Mouse (Mus musculus): ENCODE measurements at regions not wholly inside any gene's neighbourhood (a gene's known extent, or its start where the extent isn't known, plus 50 kb on each side); places are given as distances from the start of the nearest gene placed in this dataset.

DNA sequence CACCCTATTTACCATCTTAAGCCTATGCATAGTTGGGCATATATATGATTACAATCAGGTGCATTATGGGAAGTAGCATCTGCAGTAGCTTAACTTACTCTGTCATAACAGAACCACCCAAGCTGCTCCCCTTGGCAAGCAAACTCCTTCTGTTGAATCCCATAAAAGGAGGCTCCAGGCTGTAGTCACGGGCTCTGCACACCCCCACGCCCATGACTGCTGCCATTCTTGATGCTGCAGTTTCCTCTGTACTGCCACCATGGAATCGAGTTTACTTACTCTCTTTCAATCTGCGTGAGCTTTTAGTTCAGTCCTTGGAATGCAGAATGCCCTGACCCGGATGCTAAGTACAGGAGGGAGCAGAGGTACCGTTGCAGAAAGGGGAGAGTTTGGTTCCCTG, 357.4 kb downstream of the Med10 start:
- Histone ChIP-seq H3K36me3 (replicated peaks; ENCODE audit: control insufficient read depth, insufficient read depth) (no peaks in the 10 kb centered on the region), H3K27me3 (ENCODE audit: control insufficient read depth, insufficient read depth, low read length) (no peaks in the 10 kb centered on the region), H3K4me2 (replicated peaks) (no peak overlapping the region), H3K9ac (no peak overlapping the region), H3K4me3 (replicated peaks; ENCODE audit: low read length) (no peak overlapping the region), H3K4me1 (replicated peaks; ENCODE audit: control insufficient read depth, insufficient read depth, low read length) (no peaks in the 10 kb centered on the region; the same call in 1 of the 2 replicates), H3K9me3 (ENCODE audit: control insufficient read depth, low read length) (no peaks in the 10 kb centered on the region), H3K27ac (no peak overlapping the region)
- WGBS: 69% methylated on average over 6 of the region's 6 CpGs
- DNase-seq (ENCODE audit: low spot score) (no peak), ATAC-seq (ENCODE audit: low FRiP score) (no peak)

DNA sequence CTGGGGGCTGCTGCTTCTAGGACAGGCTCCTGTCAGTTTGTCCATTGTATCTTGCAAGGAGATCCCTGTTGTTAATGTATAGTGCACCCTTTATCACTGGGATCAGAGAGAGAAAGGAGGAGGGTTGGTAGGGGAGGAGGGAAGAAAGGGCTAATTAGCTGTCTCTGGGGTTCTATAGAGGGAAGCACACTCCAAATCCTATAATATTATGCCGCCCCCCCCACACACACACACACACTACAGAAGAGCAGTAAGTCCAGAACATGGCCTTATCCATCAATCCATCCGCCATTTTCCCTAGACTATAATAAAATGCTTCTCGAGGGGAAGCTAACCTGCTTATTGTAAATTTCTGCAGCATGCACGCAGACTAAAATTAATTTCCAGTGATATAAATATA, 359.9 kb downstream of the Med10 start:
- Histone ChIP-seq H3K27me3 (ENCODE audit: control insufficient read depth, insufficient read depth, low read length) (no peaks in the 10 kb centered on the region), H3K4me1 (replicated peaks; ENCODE audit: control insufficient read depth, insufficient read depth, low read length) (peaks cover 8% of the 10 kb centered on the region; the same call in 1 of the 2 replicates), H3K4me2 (replicated peaks) (no peak overlapping the region), H3K27ac (peak overlapping the region; percentile 51; the same call in 1 of the 2 replicates), H3K4me3 (replicated peaks; ENCODE audit: low read length) (no peak overlapping the region), H3K36me3 (replicated peaks; ENCODE audit: control insufficient read depth, insufficient read depth) (no peaks in the 10 kb centered on the region), H3K9ac (no peak overlapping the region), H3K9me3 (ENCODE audit: control insufficient read depth, low read length) (no peaks in the 10 kb centered on the region)
- 71% methylated on average over 4 of the region's 4 CpGs for WGBS
- ATAC-seq (ENCODE audit: low FRiP score) (0 out of 2 replicates have a peak, but pooled peaks have one; percentile 50), DNase-seq (ENCODE audit: low spot score) (no peak)

DNA sequence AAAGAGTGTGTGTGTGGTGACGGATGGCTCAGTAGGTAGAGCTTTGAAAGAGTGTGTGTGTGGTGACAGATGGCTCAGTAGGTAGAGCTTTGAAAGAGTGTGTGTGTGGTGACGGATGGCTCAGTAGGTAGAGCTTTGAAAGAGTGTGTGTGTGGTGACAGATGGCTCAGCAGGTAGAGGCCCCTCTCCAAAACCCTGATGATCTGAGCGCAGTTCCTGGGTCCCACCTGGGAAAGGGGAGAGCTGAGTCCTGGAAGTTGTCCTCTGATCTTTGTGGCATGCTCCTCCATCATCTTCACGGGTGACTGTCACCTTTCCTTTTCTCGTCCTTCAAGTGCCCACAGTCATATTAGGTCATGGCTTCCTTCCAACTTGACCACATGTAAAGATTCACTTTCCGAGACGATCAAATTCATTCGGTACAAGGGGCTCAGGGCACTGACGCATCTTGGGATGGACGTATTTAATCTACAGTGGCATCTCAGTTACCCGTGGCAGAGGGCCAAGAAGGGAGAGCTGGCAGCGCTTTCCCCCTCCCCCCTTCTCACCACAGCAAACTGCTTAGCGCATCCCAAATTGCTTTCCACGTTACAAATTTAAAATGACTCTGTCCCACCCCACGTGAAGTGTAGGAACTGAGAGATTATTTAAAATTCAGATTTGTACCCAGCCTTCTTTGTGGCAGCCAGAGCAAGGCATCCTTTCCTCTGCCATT, 363.5 kb downstream of the Med10 start:
- Histone ChIP-seq H3K4me2 (replicated peaks) (no peak overlapping the region), H3K27me3 (ENCODE audit: control insufficient read depth, insufficient read depth, low read length) (no peaks in the 10 kb centered on the region), H3K9ac (no peak overlapping the region), H3K27ac (no peak overlapping the region), H3K9me3 (ENCODE audit: control insufficient read depth, low read length) (no peaks in the 10 kb centered on the region), H3K36me3 (replicated peaks; ENCODE audit: control insufficient read depth, insufficient read depth) (no peaks in the 10 kb centered on the region), H3K4me1 (replicated peaks; ENCODE audit: control insufficient read depth, insufficient read depth, low read length) (peaks cover 8% of the 10 kb centered on the region; the same call in 1 of the 2 replicates), H3K4me3 (replicated peaks; ENCODE audit: low read length) (no peak overlapping the region)
- 57% methylated on average over 15 of the region's 15 CpGs for WGBS
- 0 out of 2 replicates have a peak, but pooled peaks have one; percentile 18 for ATAC-seq (ENCODE audit: low FRiP score)
- peak; percentile 52 for DNase-seq (ENCODE audit: low spot score)

DNA sequence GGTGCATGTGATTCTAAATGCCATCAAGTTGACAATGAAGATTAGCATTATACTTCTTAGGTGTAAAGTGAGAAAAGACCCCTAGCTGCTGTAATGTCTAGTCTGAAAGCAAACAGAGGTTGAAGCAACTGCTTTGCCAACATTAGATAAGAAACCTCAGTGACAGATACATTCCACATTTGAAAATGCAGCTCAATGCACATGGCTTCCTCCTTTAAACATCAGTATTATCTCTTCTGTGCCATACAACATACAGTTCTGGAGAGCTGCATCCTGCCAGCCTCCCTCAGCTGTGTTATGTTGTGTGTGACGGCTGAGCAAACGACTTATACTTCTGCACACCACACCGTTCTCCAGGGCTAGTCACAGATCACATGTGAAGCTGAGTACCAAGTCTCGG, 365.6 kb downstream of the Med10 start:
- Histone ChIP-seq H3K27me3 (ENCODE audit: control insufficient read depth, insufficient read depth, low read length) (no peaks in the 10 kb centered on the region), H3K9ac (no peak overlapping the region), H3K9me3 (ENCODE audit: control insufficient read depth, low read length) (no peaks in the 10 kb centered on the region), H3K4me3 (replicated peaks; ENCODE audit: low read length) (no peak overlapping the region), H3K4me1 (replicated peaks; ENCODE audit: control insufficient read depth, insufficient read depth, low read length) (0 out of 2 replicates have a peak, but pooled peaks cover 8% of the 10 kb centered on the region), H3K4me2 (replicated peaks) (no peak overlapping the region), H3K27ac (no peak overlapping the region), H3K36me3 (replicated peaks; ENCODE audit: control insufficient read depth, insufficient read depth) (no peaks in the 10 kb centered on the region)
- WGBS: 70% methylated on average over 4 of the region's 4 CpGs
- no peak for DNase-seq (ENCODE audit: low spot score)
- no peak for ATAC-seq (ENCODE audit: low FRiP score)

DNA sequence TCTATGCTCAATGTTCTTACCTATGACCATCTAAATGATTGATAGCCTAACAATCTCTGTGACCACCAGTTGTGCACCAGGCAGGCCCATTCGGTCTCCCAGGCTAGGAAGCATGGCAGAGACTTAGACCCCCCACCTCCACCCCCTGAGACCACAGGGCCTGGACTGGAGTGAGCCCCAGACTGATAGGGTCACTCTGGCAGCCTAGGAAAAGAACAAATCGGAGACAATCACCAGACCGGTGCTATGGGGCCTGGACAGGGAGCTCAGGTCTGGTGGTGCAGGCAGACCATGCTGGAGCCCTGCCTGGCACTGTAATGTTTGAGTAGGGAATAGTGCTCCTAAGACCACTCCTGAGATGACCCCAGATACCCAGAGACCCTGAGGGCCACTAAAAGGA, 366.7 kb downstream of the Med10 start:
- Histone ChIP-seq H3K9ac (no peak overlapping the region), H3K4me1 (replicated peaks; ENCODE audit: control insufficient read depth, insufficient read depth, low read length) (0 out of 2 replicates have a peak, but pooled peaks cover 8% of the 10 kb centered on the region), H3K36me3 (replicated peaks; ENCODE audit: control insufficient read depth, insufficient read depth) (no peaks in the 10 kb centered on the region), H3K27me3 (ENCODE audit: control insufficient read depth, insufficient read depth, low read length) (no peaks in the 10 kb centered on the region), H3K27ac (no peak overlapping the region), H3K4me3 (replicated peaks; ENCODE audit: low read length) (no peak overlapping the region), H3K4me2 (replicated peaks) (no peak overlapping the region), H3K9me3 (ENCODE audit: control insufficient read depth, low read length) (no peaks in the 10 kb centered on the region)
- ATAC-seq (ENCODE audit: low FRiP score) (no peak), DNase-seq (ENCODE audit: low spot score) (no peak)
- 89% methylated on average over 3 of the region's 3 CpGs for whole genome bisulfite sequencing

DNA sequence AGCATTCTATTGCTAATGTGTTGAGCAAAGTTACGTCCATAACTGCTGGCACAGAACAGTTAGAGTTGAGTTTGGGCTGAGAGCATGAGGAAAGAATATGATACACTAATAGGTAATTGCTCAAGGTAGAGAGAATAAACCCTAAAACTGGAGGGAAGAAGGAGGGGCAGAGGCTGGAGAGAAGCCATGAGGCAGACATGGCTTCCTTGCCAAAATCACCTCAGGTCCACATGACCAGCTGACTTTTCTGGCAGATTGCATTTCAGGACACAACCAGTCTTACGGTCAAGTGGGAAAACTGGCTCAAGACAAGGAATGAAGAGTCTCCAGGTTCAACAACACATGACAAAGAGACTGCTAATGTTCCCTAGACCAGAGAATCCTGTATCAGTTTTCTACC, 374.9 kb downstream of the Med10 start:
- DNase-seq (ENCODE audit: low spot score) (no peak), ATAC-seq (ENCODE audit: low FRiP score) (no peak)
- Histone ChIP-seq H3K27ac (no peak overlapping the region; the same call in 1 of the 2 replicates), H3K4me3 (replicated peaks; ENCODE audit: low read length) (no peak overlapping the region), H3K4me2 (replicated peaks) (no peak overlapping the region), H3K36me3 (replicated peaks; ENCODE audit: control insufficient read depth, insufficient read depth) (no peaks in the 10 kb centered on the region), H3K4me1 (replicated peaks; ENCODE audit: control insufficient read depth, insufficient read depth, low read length) (no peaks in the 10 kb centered on the region; the same call in 1 of the 2 replicates), H3K27me3 (ENCODE audit: control insufficient read depth, insufficient read depth, low read length) (no peaks in the 10 kb centered on the region), H3K9ac (no peak overlapping the region), H3K9me3 (ENCODE audit: control insufficient read depth, low read length) (no peaks in the 10 kb centered on the region)
- 88% methylated on average over 2 of the region's 2 CpGs for WGBS

DNA sequence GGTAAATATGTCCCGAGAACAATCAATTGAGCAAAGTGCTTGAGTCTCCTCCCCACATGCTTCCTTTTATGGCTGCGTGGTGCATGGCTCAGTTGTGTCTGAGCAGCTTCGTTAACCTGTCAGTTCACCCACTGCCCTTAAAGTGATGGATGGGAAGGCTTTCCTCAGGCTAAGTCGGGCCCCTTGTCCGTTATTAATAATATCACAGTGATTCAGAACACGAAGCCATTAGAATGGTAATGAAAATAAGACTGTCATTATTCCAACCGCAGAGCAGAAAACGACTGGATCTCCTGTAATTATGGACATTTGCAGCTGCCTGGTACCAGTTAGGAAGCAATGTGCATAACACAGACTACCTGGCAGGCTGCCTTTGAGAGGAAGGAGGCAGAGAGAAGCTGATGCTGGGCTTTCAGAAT, 375.9 kb downstream of the Med10 start:
- H3K27me3 ChIP-seq (ENCODE audit: control insufficient read depth, insufficient read depth, low read length): no peaks in the 10 kb centered on the region
- no peaks in the 10 kb centered on the region for H3K36me3 ChIP-seq (replicated peaks; ENCODE audit: control insufficient read depth, insufficient read depth)
- H3K4me3 ChIP-seq (replicated peaks; ENCODE audit: low read length): no peak overlapping the region
- WGBS: 30% methylated on average over 8 of the region's 8 CpGs
- peak overlapping the region; percentile 44; the same call in 1 of the 2 replicates for H3K27ac ChIP-seq
- H3K4me2 ChIP-seq (replicated peaks): no peak overlapping the region
- no peaks in the 10 kb centered on the region for H3K9me3 ChIP-seq (ENCODE audit: control insufficient read depth, low read length)
- H3K9ac ChIP-seq: no peak overlapping the region; the same call in 1 of the 2 replicates
- ATAC-seq (ENCODE audit: low FRiP score): peak; percentile 64; the same call in 1 of the 2 replicates
- no peaks in the 10 kb centered on the region; the same call in 1 of the 2 replicates for H3K4me1 ChIP-seq (replicated peaks; ENCODE audit: control insufficient read depth, insufficient read depth, low read length)
- peak; percentile 48 for DNase-seq (ENCODE audit: low spot score)

DNA sequence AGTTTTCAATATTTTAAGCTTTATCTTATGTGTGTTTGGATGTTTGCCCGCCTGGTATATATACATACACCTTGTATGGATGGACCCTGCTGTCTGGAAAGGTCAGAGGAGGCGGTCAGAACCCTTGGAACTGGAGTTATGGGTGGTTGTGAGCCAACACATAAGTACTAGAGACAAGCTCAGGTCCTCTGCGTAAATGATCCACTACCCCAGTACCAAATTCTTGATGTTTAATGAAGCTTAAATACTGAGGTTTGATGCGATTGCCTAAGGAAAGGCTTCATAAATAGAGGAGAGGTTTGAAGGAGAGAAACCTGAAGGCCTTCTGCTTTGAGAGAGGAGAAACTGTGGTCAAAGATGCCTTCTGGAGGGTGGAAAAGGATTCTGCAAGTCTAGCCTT, 388.8 kb downstream of the Med10 start:
- 80% methylated on average over 4 of the region's 4 CpGs for WGBS
- ATAC-seq (ENCODE audit: low FRiP score) (no peak), DNase-seq (ENCODE audit: low spot score) (no peak)
- Histone ChIP-seq H3K4me1 (replicated peaks; ENCODE audit: control insufficient read depth, insufficient read depth, low read length) (no peaks in the 10 kb centered on the region), H3K4me3 (replicated peaks; ENCODE audit: low read length) (no peak overlapping the region), H3K27me3 (ENCODE audit: control insufficient read depth, insufficient read depth, low read length) (no peaks in the 10 kb centered on the region), H3K9ac (no peak overlapping the region), H3K9me3 (ENCODE audit: control insufficient read depth, low read length) (no peaks in the 10 kb centered on the region), H3K4me2 (replicated peaks) (no peak overlapping the region), H3K27ac (no peak overlapping the region), H3K36me3 (replicated peaks; ENCODE audit: control insufficient read depth, insufficient read depth) (no peaks in the 10 kb centered on the region)

DNA sequence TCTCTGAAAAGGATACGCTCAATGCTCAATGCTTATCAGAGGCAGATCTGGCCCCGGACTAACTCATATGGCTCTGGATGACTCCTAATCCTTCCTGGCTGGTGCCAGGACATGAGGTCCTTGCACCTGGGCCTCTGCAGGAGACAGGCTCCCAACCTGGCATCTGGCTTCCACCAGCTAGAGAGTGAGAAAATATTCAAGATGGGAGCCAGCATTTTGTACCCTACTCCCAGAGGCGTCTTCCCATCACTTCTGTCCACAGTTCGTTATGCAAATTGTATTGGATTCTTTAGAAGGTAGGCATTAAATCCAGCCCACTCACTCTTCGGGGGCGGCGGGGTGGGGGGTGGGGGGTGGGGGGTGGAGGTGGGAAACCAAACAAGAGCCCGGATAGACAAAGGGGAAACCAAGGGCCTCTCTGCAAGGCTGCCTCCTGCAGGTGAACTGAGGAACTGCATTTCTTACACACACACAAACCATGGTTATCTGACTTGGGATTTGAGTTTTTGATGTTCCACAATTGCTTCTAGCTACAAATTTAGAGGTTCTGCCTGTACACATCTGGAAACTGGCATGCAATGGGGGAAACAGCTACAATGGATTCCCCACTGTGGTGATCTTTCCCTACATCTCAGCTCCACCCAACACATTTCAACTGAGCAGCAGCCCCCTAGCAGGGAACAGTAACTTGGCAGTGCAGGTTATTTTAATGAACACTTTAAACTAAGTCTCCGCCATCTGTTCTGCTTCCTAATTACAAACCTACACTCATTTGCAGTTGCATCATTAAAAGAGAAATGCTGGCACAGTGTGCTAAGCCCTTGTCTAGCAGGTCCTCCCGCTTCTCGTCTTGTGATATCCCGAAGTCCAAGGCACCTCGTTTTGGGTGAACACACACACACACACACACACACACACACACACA, 390.2 kb downstream of the Med10 start:
- Histone ChIP-seq H3K36me3 (replicated peaks; ENCODE audit: control insufficient read depth, insufficient read depth) (no peaks in the 10 kb centered on the region), H3K9ac (no peak overlapping the region), H3K4me2 (replicated peaks) (no peak overlapping the region), H3K4me1 (replicated peaks; ENCODE audit: control insufficient read depth, insufficient read depth, low read length) (peaks cover 9% of the 10 kb centered on the region), H3K27ac (peak overlapping the region; percentile 20; the same call in 1 of the 2 replicates), H3K27me3 (ENCODE audit: control insufficient read depth, insufficient read depth, low read length) (no peaks in the 10 kb centered on the region), H3K9me3 (ENCODE audit: control insufficient read depth, low read length) (no peaks in the 10 kb centered on the region), H3K4me3 (replicated peaks; ENCODE audit: low read length) (no peak overlapping the region)
- WGBS: 71% methylated on average over 13 of the region's 13 CpGs
- ATAC-seq (ENCODE audit: low FRiP score): peak; percentile 59; the same call in 1 of the 2 replicates
- DNase-seq (ENCODE audit: low spot score): peak; percentile 54

Data from hindbrain, embryonic 14.5 days (tissue).